Mouse (Mus musculus) liver, embryonic 11.5 days (tissue): ENCODE data around the gene Luzp1. TPM values are rescaled to one million over a fixed set of nuclear protein-coding genes. Genes with fewer than 3 reads are reported as not detected.

Experiments
- ATAC-seq: fragments of 200-750 bp; cut with Nextera tagmentation; replicated peaks from 2 replicates; pipeline ENCODE4 v1.8.0; 2017; ENCODE audit warnings: moderate number of reproducible peaks, mild to moderate bottlenecking, moderate TSS enrichment, moderate library complexity; ENCODE audit not compliant: low FRiP score
- DNase-seq: peaks from one replicate; pipeline ENCODE4 v3.0.0-alpha.2; 2017; ENCODE audit warnings: low spot score
- H3K27ac ChIP-seq: fragments of 300-500 bp; sonication (generic); 2 replicates; pipeline ENCODE4 v1.5.1; 2014; ENCODE audit warnings: mild to moderate bottlenecking, low read depth, low read length, control low read depth
- H3K27me3 ChIP-seq: fragments of 300-500 bp; sonication (generic); replicated peaks from 2 replicates; pipeline ENCODE4 v1.6.1; 2014; ENCODE audit warnings: low read length, mixed read lengths; ENCODE audit not compliant: control insufficient read depth, insufficient read depth
- H3K36me3 ChIP-seq: fragments of 300-500 bp; sonication (generic); 2 replicates; pipeline ENCODE4 v1.6.1; 2014; ENCODE audit warnings: mild to moderate bottlenecking, low read length, moderate library complexity, mixed read lengths; ENCODE audit not compliant: control insufficient read depth, insufficient read depth
- H3K4me1 ChIP-seq: fragments of 300-500 bp; sonication (generic); replicated peaks from 2 replicates; pipeline ENCODE4 v1.6.1; 2014; ENCODE audit warnings: low read length, mixed read lengths; ENCODE audit not compliant: control insufficient read depth, insufficient read depth
- H3K4me2 ChIP-seq: fragments of 300-500 bp; sonication (generic); 2 replicates; pipeline ENCODE4 v1.6.1; 2014; ENCODE audit warnings: mild to moderate bottlenecking, control low read depth, moderate library complexity
- H3K4me3 ChIP-seq: fragments of 300-500 bp; sonication (generic); 2 replicates; pipeline ENCODE4 v1.5.1; 2014; ENCODE audit warnings: low read depth, low read length, control low read depth
- H3K9ac ChIP-seq: fragments of 300-500 bp; sonication (generic); 2 replicates; pipeline ENCODE4 v1.6.1; 2014; ENCODE audit warnings: low read depth, low read length, control low read depth
- H3K9me3 ChIP-seq: fragments of 300-500 bp; sonication (generic); 2 replicates; pipeline ENCODE4 v1.6.1; 2016; ENCODE audit warnings: low read length, inconsistent platforms, mixed read lengths; ENCODE audit not compliant: control insufficient read depth
- WGBS: fragments of 180-500 bp; shearing (Covaris S2); extraction: QIAGEN DNeasy Blood & Tissue Kit; methylation state at CpG from one replicate; pipeline ENCODE4 v1.1.7; 2014; 5-methylcytosine and 5-hydroxymethylcytosine counted together
- polyA plus RNA-seq: library from polyadenylated mRNA; unstranded; fragments of >200 nt; fragmentation: Nextera tagmentation; extraction: Ambion mirVana; gene quantifications from 2 replicates; pipeline ENCODE4 v1.2.1, GENCODE M21; 2014

The Luzp1 gene
- polyA plus RNA-seq, 1 experiment from 2014 or later: 44.7 TPM

DNA sequence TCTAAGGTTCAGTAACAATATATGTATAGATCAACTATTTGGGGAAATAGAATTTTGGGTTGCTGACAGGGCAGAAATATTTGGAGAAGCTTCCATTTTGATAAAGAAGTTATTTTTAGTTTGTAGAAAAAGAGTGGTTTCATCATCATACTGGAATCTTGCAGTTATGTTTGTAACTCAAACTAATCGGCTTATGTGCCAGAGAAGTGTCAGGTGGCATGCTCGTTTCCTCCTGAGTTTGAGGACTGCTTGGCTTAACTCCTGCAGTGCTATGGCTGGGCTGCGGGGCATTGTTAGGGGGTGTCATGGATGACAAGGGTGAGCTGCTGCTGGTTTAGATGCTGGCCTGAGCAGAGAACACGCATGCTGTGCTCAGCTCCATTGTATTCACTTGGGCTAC lies 42.1 kb downstream of the Luzp1 start:
- no peak overlapping the region for H3K9ac ChIP-seq
- H3K4me1 ChIP-seq: peaks cover 7% of the 10 kb centered on the region
- ATAC-seq (no peak), DNase-seq (no peak)
- H3K27me3 ChIP-seq: no peaks in the 10 kb centered on the region
- H3K4me3 ChIP-seq: no peak overlapping the region
- no peaks in the 10 kb centered on the region for H3K9me3 ChIP-seq
- 66% methylated on average over 4 of the region's 4 CpGs for WGBS
- no peak overlapping the region for H3K4me2 ChIP-seq
- no peak overlapping the region for H3K27ac ChIP-seq
- H3K36me3 ChIP-seq: no peaks in the 10 kb centered on the region

- Histone ChIP-seq H3K4me1 (peaks cover 7% of the 10 kb centered on the region), H3K9ac (no peak overlapping the region), H3K27me3 (no peaks in the 10 kb centered on the region), H3K36me3 (no peaks in the 10 kb centered on the region), H3K4me3 (no peak overlapping the region), H3K4me2 (no peak overlapping the region), H3K9me3 (no peaks in the 10 kb centered on the region), H3K27ac (no peak overlapping the region)
- ATAC-seq (no peak), DNase-seq (no peak)
These were observed 43.3 kb downstream of the Luzp1 start for GRCm38 (mm10) chr4:136512905-136513304.

DNA sequence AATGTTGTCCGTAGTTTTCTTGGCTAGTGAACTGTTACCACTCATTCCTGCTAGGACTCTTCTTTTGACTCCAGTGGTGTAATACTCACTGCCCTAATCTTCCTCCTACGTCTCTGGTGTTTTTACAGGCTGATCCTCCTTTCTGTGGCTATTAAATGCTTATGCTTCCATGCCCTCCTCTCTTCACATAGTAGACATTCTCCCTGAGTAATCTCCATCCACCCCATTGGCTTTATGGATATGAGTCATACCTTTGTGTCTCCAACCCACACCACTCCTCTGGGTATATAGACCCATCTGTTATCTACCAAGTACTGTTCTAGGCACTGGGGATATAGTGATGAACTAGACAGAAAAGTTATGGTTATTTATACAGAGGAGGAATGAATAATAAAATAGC lies 48.6 kb downstream of the Luzp1 start:
- H3K9me3 ChIP-seq: no peaks in the 10 kb centered on the region
- no peaks in the 10 kb centered on the region for H3K36me3 ChIP-seq
- no peak overlapping the region for H3K9ac ChIP-seq
- 77% methylated on average over 2 of the region's 2 CpGs for WGBS
- no peak for ATAC-seq
- peaks cover 9% of the 10 kb centered on the region for H3K4me1 ChIP-seq
- no peaks in the 10 kb centered on the region for H3K27me3 ChIP-seq
- DNase-seq: no peak
- no peak overlapping the region for H3K4me3 ChIP-seq
- no peak overlapping the region for H3K4me2 ChIP-seq
- no peak overlapping the region for H3K27ac ChIP-seq

GRCm38 (mm10) chr4:136518576-136518975 lies 49.0 kb downstream of the Luzp1 start:
- H3K36me3 ChIP-seq: no peaks in the 10 kb centered on the region
- DNase-seq (no peak), ATAC-seq (no peak)
- no peak overlapping the region for H3K4me3 ChIP-seq
- no peak overlapping the region for H3K4me2 ChIP-seq
- H3K27me3 ChIP-seq: no peaks in the 10 kb centered on the region
- peaks cover 8% of the 10 kb centered on the region; the same call in 1 of the 2 replicates for H3K4me1 ChIP-seq
- no peaks in the 10 kb centered on the region for H3K9me3 ChIP-seq
- no peak overlapping the region for H3K27ac ChIP-seq
- H3K9ac ChIP-seq: no peak overlapping the region
- WGBS: 62% methylated on average over 2 of the region's 2 CpGs

DNA sequence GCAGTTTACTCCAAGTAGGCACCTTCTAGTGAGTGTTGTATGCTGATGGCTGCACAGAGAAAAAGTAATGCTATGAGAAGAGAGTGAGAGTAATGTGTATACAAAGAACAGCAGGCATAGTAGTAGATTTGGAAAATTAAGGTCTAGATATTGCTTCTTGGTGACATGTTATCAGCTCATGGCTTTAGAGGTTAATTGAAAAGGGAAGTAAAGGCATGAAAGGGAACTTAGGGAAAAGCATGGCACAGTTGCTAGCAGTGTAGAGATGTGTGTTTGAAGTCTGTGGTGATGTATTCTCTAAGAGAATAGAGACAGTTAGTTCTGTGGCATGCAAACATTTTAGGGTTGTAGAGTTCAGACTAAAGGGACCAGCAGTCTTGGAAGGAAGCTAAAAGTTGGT lies 50.3 kb downstream of the Luzp1 start:
- DNase-seq (no peak), ATAC-seq (no peak)
- H3K36me3 ChIP-seq: no peaks in the 10 kb centered on the region
- no peak overlapping the region for H3K9ac ChIP-seq
- peaks cover 6% of the 10 kb centered on the region; the same call in 1 of the 2 replicates for H3K4me1 ChIP-seq
- H3K27me3 ChIP-seq: no peaks in the 10 kb centered on the region
- H3K27ac ChIP-seq: no peak overlapping the region
- no peaks in the 10 kb centered on the region for H3K9me3 ChIP-seq
- no peak overlapping the region for H3K4me3 ChIP-seq
- no peak overlapping the region for H3K4me2 ChIP-seq

DNA sequence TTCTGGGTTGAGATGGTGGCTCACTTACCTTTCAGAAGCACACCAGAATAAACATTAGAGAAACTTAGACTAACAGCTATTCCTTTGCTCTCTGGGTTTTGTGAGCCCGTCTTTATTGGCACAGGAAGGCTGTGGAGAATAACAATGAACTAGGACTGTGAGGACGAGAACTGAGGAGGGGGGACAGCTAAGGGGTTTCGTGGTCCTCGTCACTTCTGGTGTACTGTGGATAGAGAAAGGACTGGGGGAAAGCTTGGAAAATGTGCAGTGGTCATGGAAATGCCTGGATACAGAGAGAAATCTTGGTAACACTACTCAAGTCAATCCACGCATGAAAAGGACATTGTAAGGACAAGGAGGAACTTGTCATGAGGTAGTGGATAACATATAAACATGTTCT lies 52.3 kb downstream of the Luzp1 start:
- no peaks in the 10 kb centered on the region for H3K27me3 ChIP-seq
- H3K9ac ChIP-seq: no peak overlapping the region
- no peaks in the 10 kb centered on the region for H3K9me3 ChIP-seq
- no peaks in the 10 kb centered on the region for H3K36me3 ChIP-seq
- H3K4me2 ChIP-seq: no peak overlapping the region
- no peak overlapping the region for H3K27ac ChIP-seq
- no peak for ATAC-seq
- H3K4me1 ChIP-seq: peaks cover 6% of the 10 kb centered on the region; the same call in 1 of the 2 replicates
- 82% methylated on average over 5 of the region's 5 CpGs for WGBS
- no peak for DNase-seq
- H3K4me3 ChIP-seq: no peak overlapping the region

- ATAC-seq: peak; percentile 74
- H3K4me2 ChIP-seq: 0 out of 2 replicates have a peak overlapping the region, but pooled peaks have one; percentile 22
- H3K4me1 ChIP-seq: peaks cover 6% of the 10 kb centered on the region; the same call in 1 of the 2 replicates
- H3K27me3 ChIP-seq: no peaks in the 10 kb centered on the region
- no peak overlapping the region for H3K27ac ChIP-seq
- WGBS: 63% methylated on average over 2 of the region's 2 CpGs
- H3K4me3 ChIP-seq: no peak overlapping the region
- H3K9me3 ChIP-seq: no peaks in the 10 kb centered on the region
- no peak overlapping the region for H3K9ac ChIP-seq
- no peak for DNase-seq
- no peaks in the 10 kb centered on the region for H3K36me3 ChIP-seq
These were observed 54.7 kb downstream of the Luzp1 start for GRCm38 (mm10) chr4:136524309-136524708.

DNA sequence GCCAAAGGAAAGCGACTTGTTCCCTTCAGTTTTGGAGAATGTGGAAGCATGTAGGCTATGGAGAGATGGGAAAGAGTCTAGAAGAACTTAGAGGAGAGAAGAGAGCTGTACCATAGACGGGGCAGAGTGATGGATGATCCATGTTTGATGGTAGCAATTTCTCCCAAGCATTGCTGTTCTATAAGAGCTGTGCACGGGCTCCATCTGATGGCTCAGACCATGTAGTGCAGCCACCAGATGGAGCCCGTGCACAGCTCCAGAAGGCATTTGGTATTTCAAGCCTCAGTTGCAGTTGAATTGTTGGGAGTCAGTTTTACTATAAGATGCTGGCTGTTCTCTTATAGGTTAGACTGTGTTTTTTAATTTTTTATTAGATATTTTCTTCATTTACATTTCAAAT lies 56.9 kb downstream of the Luzp1 start:
- no peak overlapping the region for H3K9ac ChIP-seq
- no peak overlapping the region for H3K4me2 ChIP-seq
- WGBS: 21% methylated on average over 4 of the region's 4 CpGs
- no peak for DNase-seq
- no peak overlapping the region for H3K4me3 ChIP-seq
- no peaks in the 10 kb centered on the region for H3K36me3 ChIP-seq
- no peaks in the 10 kb centered on the region for H3K9me3 ChIP-seq
- H3K27me3 ChIP-seq: no peaks in the 10 kb centered on the region
- 0 out of 2 replicates have a peak, but pooled peaks have one; percentile 36 for ATAC-seq
- no peak overlapping the region for H3K27ac ChIP-seq
- H3K4me1 ChIP-seq: peaks cover 4% of the 10 kb centered on the region; the same call in 1 of the 2 replicates

GRCm38 (mm10) chr4:136545151-136545550 lies 75.6 kb downstream of the Luzp1 start:
- Histone ChIP-seq H3K27ac (no peak overlapping the region), H3K36me3 (peaks cover 24% of the 10 kb centered on the region; the same call in 1 of the 2 replicates), H3K4me3 (no peak overlapping the region)

More at GRCm38 (mm10) chr4:136545151-136545550, 75.6 kb downstream of the Luzp1 start:
- H3K9ac ChIP-seq: no peak overlapping the region
- 93% methylated on average over 3 of the region's 3 CpGs for WGBS
- ATAC-seq: no peak
- H3K4me2 ChIP-seq: no peak overlapping the region
- no peaks in the 10 kb centered on the region for H3K27me3 ChIP-seq
- H3K9me3 ChIP-seq: no peaks in the 10 kb centered on the region
- no peak for DNase-seq
- no peaks in the 10 kb centered on the region for H3K4me1 ChIP-seq
